Mouse (Mus musculus): ENCODE measurements around the gene Pih1d3. TPM values are rescaled to one million over a fixed set of nuclear protein-coding genes. Genes with fewer than 3 reads are reported as not detected.

The Pih1d3 gene
- polyA plus RNA-seq (2014; fragmentation: Illumina TruSeq; extraction: RNeasy Lipid Tissue Mini Kit (QIAGEN cat#74804); ENCODE audit: low read depth, low replicate concordance) = not detected

GRCm38 (mm10) chr1:31222564-31222963, at the start of gene Pih1d3, which contains the start of gene 4931428L18Rik:
TSS of gene Pih1d3 (plus strand) at chr1:31222838.
TSS of gene 4931428L18Rik (minus strand) at chr1:31222684.

GRCm38 (mm10) chr1:31176101-31176500, 46.5 kb upstream of the Pih1d3 start, which contains the start of gene Lgsn:
TSS of gene Lgsn (plus strand) at chr1:31176401.

Other genes with a start within 250 kb of the Pih1d3 start
- not detected for gene AC153137.1, start 244.9 kb upstream of the Pih1d3 start, polyA plus RNA-seq (2014; fragmentation: Illumina TruSeq; extraction: RNeasy Lipid Tissue Mini Kit (QIAGEN cat#74804); ENCODE audit: low read depth, low replicate concordance)
- gene Lgsn, start 46.4 kb upstream of the Pih1d3 start, polyA plus RNA-seq (2014; fragmentation: Illumina TruSeq; extraction: RNeasy Lipid Tissue Mini Kit (QIAGEN cat#74804); ENCODE audit: low read depth, low replicate concordance) = not detected
- gene 4931428L18Rik, start 154 bp upstream of the Pih1d3 start, polyA plus RNA-seq (2014; fragmentation: Illumina TruSeq; extraction: RNeasy Lipid Tissue Mini Kit (QIAGEN cat#74804); ENCODE audit: low read depth, low replicate concordance) = not detected